Mouse (Mus musculus) kidney, embryonic 16.5 days (tissue): Measurements from ENCODE around the gene Cd96. TPM values are rescaled to one million over a fixed set of nuclear protein-coding genes. Genes with fewer than 3 reads are reported as not detected.

Experiments used
- ATAC-seq: fragments of 200-750 bp; cut with Nextera tagmentation; 2 replicates; pipeline ENCODE4 v1.8.0; 2017; ENCODE audit warnings: moderate TSS enrichment; ENCODE audit not compliant: low FRiP score, low TSS enrichment
- H3K27ac ChIP-seq: fragments of 300-500 bp; sonication (generic); 2 replicates; pipeline ENCODE4 v1.5.1; 2014; ENCODE audit warnings: low read length
- H3K27me3 ChIP-seq: fragments of 300-500 bp; sonication (generic); 2 replicates; pipeline ENCODE4 v1.6.1; 2014; ENCODE audit warnings: low read length, control low read depth, mixed read lengths; ENCODE audit not compliant: insufficient read depth
- H3K36me3 ChIP-seq: fragments of 300-500 bp; sonication (generic); 2 replicates; pipeline ENCODE4 v1.6.1; 2014; ENCODE audit warnings: low read length, control low read depth, mixed read lengths; ENCODE audit not compliant: insufficient read depth
- H3K4me1 ChIP-seq: fragments of 300-500 bp; sonication (generic); 2 replicates; pipeline ENCODE4 v1.6.1; 2014; ENCODE audit warnings: low read length, control low read depth, mixed read lengths; ENCODE audit not compliant: insufficient read depth
- H3K4me2 ChIP-seq: fragments of 300-500 bp; sonication (generic); replicated peaks from 2 replicates; pipeline ENCODE4 v1.6.1; 2014; ENCODE audit warnings: low read depth, low read length
- H3K4me3 ChIP-seq: fragments of 300-500 bp; sonication (generic); 2 replicates; pipeline ENCODE4 v1.5.1; 2014; ENCODE audit warnings: mild to moderate bottlenecking, low read length
- H3K9ac ChIP-seq: fragments of 300-500 bp; sonication (generic); replicated peaks from 2 replicates; pipeline ENCODE4 v1.6.1; 2014; ENCODE audit warnings: low read length
- H3K9me3 ChIP-seq: fragments of 300-500 bp; sonication (generic); 2 replicates; pipeline ENCODE4 v1.6.1; 2016; ENCODE audit warnings: low read length, control low read depth
- WGBS: fragments of 180-500 bp; shearing (Covaris S2); extraction: QIAGEN DNeasy Blood & Tissue Kit; methylation state at CpG from one replicate; pipeline ENCODE4 v1.1.7; 2014; 5-methylcytosine and 5-hydroxymethylcytosine counted together
- polyA plus RNA-seq: library from polyadenylated mRNA; unstranded; fragments of >200 nt; fragmentation: Nextera tagmentation; extraction: Ambion mirVana; gene quantifications from 2 replicates; pipeline ENCODE4 v1.2.1, GENCODE M21; 2015

Gene Cd96
- polyA plus RNA-seq, 1 experiment from 2014 or later = not detected

DNA sequence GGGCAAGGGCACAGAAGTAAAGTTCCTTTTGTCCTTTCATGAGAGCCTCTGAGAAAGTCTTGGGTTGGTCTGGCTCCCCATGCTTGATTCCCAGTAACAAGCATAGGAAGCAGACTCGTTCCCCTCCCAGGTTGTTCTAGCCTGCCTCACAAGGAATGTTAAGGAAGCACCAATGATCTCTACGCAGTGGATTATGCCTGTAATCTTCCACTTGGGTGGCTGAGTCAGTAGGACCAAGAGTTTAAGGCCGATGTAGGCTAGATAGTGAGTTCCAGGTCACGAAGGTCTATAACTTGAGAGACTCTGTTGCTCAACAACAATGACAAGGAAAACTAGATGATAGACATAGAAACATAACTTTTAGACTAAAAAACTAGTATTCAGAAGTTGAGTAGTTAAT is 100.3 kb downstream of the Cd96 start:
- H3K4me1 ChIP-seq = no peaks in the 10 kb centered on the region
- ATAC-seq = no peak
- no peaks in the 10 kb centered on the region for H3K27me3 ChIP-seq
- H3K4me3 ChIP-seq = no peak overlapping the region
- no peaks in the 10 kb centered on the region for H3K36me3 ChIP-seq
- 91% methylated on average over 4 of the region's 4 CpGs for WGBS
- H3K9ac ChIP-seq = no peak overlapping the region
- no peak overlapping the region for H3K4me2 ChIP-seq
- H3K9me3 ChIP-seq = no peaks in the 10 kb centered on the region
- no peak overlapping the region for H3K27ac ChIP-seq

DNA sequence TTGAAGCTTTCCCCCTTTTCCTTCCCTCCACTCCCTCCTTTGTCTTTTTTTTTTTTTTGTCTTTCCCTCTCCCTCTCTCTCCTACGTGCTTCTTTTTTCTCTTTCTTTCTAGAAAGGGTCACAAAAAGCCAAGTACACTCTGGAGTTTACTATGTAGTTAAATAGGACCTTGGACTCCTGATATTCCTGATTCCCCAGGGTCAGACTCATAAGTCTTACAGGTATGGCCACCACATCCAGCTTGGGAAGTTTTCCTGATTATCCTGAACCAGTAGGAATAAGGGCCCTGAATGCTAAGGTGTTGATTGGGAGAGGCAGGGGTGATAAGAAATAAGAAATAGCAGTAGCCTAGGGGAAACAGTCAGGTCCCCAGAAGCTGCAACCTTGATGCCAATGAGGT is 100.7 kb downstream of the Cd96 start:
- H3K9me3 ChIP-seq = no peaks in the 10 kb centered on the region
- H3K4me2 ChIP-seq = no peak overlapping the region
- no peaks in the 10 kb centered on the region for H3K4me1 ChIP-seq
- H3K36me3 ChIP-seq = no peaks in the 10 kb centered on the region
- no peak overlapping the region for H3K27ac ChIP-seq
- no peak overlapping the region for H3K4me3 ChIP-seq
- H3K9ac ChIP-seq = no peak overlapping the region
- no peak for ATAC-seq
- H3K27me3 ChIP-seq = no peaks in the 10 kb centered on the region
- WGBS = 69% methylated on average over 1 of the region's 1 CpGs

DNA sequence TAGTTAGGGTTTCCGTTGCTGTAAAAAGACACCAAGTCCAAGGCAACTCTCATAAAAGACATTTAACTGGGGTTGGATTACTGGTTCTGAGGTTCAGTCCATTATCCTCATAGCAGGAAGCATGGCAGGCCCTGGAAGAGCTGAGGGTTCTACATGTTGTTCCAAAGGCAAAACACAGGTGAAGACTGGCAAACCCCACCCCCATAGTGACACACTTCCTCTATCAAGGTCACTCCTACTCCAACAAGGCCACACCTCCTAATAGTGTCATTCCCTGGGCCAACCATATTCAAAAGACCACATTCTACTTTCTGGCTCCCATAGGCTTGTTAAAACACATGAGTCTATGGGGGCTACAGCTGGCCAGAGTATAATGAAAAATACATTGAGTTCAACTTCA is 108.4 kb downstream of the Cd96 start:
- WGBS = 58% methylated on average over 1 of the region's 1 CpGs
- Histone ChIP-seq H3K4me1 (peaks cover 13% of the 10 kb centered on the region), H3K36me3 (no peaks in the 10 kb centered on the region), H3K27me3 (no peaks in the 10 kb centered on the region), H3K4me3 (no peak overlapping the region), H3K9me3 (no peaks in the 10 kb centered on the region), H3K9ac (no peak overlapping the region), H3K4me2 (no peak overlapping the region), H3K27ac (no peak overlapping the region)
- no peak for ATAC-seq

DNA sequence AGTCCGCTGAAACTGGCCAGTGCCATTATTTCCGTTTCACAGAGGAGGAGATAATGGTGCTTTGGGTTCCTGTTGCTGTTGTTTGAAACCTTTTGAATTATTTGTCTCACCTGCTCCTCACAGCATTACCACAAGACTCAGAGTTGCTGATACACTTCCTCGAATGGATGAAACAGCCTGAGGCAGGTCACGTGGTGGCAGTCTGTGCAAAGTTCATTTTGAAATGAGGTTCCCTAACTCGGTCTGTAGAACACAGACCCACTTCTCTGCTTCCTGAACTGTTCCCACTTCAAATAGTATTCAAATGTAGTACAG is 109.2 kb downstream of the Cd96 start:
- ATAC-seq = peak; percentile 24; the same call in 1 of the 2 replicates

DNA sequence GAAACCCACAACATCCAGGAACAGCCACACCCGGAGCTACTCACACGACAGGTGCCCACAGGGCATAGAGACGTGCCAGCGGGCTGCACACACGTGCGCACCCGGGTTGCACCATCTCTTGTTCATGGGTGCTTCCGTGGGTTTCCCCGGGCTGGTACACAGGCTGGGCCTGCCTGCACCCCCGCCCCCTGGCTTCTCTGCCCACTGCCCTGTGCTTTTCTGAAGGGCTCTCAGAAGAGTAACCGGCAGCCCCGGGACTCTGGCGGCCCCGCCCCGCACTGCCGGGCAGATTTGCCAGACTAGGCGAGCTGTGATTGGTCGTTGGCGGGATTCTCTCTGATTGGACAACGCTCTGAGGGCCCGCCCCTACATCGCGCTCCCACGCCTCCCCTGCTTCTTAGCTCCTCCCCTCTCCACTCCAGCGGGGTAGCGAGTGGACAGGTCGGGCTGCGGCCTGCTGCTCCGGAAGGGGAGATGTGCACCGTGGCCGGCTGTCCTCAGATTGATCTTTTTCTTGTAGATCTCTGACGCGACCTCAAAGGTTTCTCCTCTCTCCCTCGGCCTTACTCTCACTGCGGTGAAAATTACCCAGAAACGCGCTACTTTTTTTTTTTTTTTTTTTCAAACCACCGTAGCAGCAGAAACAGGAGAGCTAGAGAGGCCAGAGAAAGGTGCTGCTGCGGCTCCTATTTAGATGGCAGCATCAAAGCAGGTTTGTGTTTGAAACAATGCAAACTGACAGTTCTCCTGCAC is 109.7 kb downstream of the Cd96 start, which contains the start of gene Plcxd2:
Gene Plcxd2 (minus strand): TSS at position 66 of the 753 bp plus-strand sequence.
- Histone ChIP-seq H3K27ac (peak within 1 kb of the TSS; percentile 86), H3K4me3 (peak within 1 kb of the TSS; percentile 73), H3K4me1 (peaks cover 13% of the 10 kb centered on the region), H3K9ac (peak within 1 kb of the TSS; percentile 80), H3K4me2 (peak within 1 kb of the TSS; percentile 97), H3K9me3 (no peaks in the 10 kb centered on the region), H3K36me3 (no peaks in the 10 kb centered on the region), H3K27me3 (no peaks in the 10 kb centered on the region)
- WGBS = 0% methylated on average over 39 of the region's 39 CpGs
- ATAC-seq = peak; percentile 99

More for the DNA sequence above, 109.2 kb downstream of the Cd96 start:
- Histone ChIP-seq H3K4me1 (peaks cover 13% of the 10 kb centered on the region), H3K27me3 (no peaks in the 10 kb centered on the region), H3K4me2 (peak overlapping the region; percentile 97), H3K36me3 (no peaks in the 10 kb centered on the region), H3K27ac (peak overlapping the region; percentile 86), H3K9ac (peak overlapping the region; percentile 80), H3K4me3 (peak overlapping the region; percentile 73), H3K9me3 (no peaks in the 10 kb centered on the region)
- 7% methylated on average over 5 of the region's 5 CpGs for WGBS

DNA sequence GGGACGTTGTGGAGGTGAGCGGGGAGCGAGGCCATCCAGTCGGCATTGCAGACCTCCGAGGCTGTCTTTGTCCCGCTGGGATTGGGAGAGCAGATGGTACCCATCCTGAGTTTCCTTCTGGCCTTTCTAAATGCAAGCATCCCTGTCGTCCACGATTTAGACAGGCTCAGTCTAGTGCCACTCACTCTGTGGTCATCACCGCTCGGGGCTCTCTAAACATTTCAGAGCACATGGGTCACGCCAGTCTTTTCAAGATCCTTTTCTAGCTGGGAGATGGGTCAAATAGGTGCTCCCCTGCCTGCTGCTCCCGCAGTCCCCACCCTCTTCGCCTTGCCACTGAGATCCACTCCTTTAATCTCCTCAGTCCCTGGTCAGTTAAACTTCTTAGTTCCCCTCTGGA is 110.3 kb downstream of the Cd96 start:
- peak overlapping the region; percentile 50; the same call in 1 of the 2 replicates for H3K27ac ChIP-seq
- peaks cover 13% of the 10 kb centered on the region for H3K4me1 ChIP-seq
- H3K4me2 ChIP-seq = peak overlapping the region; percentile 97
- H3K9me3 ChIP-seq = no peaks in the 10 kb centered on the region
- no peaks in the 10 kb centered on the region for H3K36me3 ChIP-seq
- H3K27me3 ChIP-seq = no peaks in the 10 kb centered on the region
- WGBS = 2% methylated on average over 13 of the region's 13 CpGs
- H3K4me3 ChIP-seq = peak overlapping the region; percentile 73
- peak overlapping the region; percentile 77 for H3K9ac ChIP-seq
- peak; percentile 32 for ATAC-seq

DNA sequence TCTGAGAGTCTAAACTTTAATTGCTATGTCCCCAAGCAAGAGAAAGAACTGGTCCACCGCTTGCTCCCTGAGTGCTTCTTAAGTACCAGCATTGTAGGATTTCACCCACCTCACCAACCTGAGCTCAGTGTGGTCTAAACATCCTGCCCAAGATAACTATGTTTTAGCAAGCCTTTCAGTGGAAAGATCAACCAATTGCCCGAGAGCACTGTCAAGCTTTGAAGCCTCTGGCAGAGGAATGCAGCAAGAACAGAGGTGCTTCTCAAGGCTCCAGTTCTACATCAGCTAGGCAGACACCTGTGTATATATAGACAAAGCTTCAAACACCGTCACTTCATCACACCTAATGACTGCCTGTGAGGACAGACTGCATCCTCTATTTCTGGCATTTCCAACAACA is 111.3 kb downstream of the Cd96 start:
- H3K4me3 ChIP-seq = no peak overlapping the region
- 69% methylated on average over 3 of the region's 3 CpGs for whole genome bisulfite sequencing
- no peak overlapping the region for H3K9ac ChIP-seq
- peaks cover 13% of the 10 kb centered on the region for H3K4me1 ChIP-seq
- no peaks in the 10 kb centered on the region for H3K36me3 ChIP-seq
- H3K27me3 ChIP-seq = no peaks in the 10 kb centered on the region
- no peak overlapping the region for H3K27ac ChIP-seq
- H3K9me3 ChIP-seq = no peaks in the 10 kb centered on the region
- H3K4me2 ChIP-seq = no peak overlapping the region
- no peak for ATAC-seq

DNA sequence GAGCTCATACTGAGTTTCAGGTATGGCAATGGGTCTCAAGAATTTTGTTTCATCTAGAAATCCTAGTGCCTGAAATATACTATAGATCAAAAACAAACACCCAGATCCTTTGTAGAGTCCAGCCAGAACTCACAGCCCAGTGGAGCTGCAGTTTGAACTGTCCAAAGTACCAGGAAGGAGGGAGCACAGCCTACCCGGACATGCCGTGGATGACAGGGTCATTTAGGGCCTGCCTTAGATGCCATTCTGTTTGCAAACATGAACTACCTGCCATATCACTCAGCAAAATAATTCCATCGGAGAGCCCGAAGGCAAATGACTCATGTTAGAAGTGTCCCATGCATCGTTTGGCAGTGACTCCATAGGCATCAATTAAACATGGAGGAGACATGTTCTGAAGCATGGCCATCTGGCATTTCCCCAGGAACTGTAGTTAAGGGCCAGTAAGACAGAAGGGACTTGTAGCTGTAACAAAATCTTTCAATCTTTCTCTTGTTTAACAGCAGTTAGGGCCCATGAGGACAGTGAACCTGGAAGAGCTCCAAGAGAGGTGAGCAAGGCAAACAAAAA is 111.9 kb downstream of the Cd96 start:
- Histone ChIP-seq H3K9me3 (no peaks in the 10 kb centered on the region), H3K9ac (no peak overlapping the region), H3K4me2 (no peak overlapping the region), H3K4me1 (peaks cover 13% of the 10 kb centered on the region), H3K27ac (no peak overlapping the region), H3K27me3 (no peaks in the 10 kb centered on the region), H3K4me3 (no peak overlapping the region), H3K36me3 (no peaks in the 10 kb centered on the region)
- no peak for ATAC-seq
- 66% methylated on average over 5 of the region's 5 CpGs for WGBS

DNA sequence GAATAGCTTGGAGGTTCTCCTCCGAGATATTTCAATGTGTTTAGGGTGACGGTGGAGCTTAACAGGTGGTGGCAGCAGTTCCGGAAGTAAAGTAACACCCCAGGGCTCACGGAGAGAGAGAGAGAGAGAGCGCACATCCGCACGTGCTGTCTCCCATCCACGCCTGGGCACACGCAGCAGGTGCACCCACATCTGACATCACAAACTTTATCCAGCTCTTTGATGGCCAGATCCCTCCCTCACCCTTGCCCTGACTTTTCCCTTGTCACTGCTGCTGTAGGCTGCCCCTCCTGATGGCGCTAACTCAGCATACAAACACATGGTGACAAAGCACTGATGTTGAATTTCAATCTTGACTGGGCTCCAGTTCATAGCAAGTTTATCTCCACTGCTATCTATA is 113.8 kb downstream of the Cd96 start:
- Histone ChIP-seq H3K27ac (no peak overlapping the region), H3K4me3 (no peak overlapping the region), H3K9me3 (no peaks in the 10 kb centered on the region), H3K9ac (no peak overlapping the region), H3K27me3 (no peaks in the 10 kb centered on the region), H3K4me1 (peaks cover 13% of the 10 kb centered on the region), H3K36me3 (no peaks in the 10 kb centered on the region), H3K4me2 (no peak overlapping the region)
- no peak for ATAC-seq
- WGBS = 82% methylated on average over 10 of the region's 10 CpGs

DNA sequence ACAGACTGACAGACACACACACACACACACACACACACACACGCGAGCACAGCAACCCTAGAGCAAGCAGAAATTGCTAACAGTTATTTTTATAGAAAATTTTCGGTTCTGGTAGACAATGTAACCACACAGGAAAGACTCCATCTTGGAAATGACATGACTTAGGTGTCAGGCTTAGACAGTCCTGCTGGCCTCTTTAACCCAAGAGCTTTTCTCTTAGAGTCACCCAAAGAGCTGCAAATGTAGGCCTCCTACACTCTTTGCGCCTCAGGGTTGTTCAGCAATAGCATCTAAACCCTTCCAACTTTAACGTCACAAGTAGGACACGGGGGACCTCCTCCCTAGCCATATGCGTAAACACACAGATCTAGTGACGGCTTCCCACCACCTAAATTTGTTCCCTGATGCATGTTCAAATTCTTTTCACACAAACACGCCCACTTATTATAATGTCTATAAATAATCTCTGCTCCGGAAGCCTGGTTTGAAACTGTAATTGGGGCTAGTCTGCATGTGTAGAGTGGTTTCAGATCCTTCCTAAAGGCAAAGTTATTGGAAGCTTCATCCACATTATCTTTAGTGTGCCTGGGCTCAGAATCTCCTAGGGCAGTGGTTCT is 118.4 kb downstream of the Cd96 start:
- H3K9ac ChIP-seq = no peak overlapping the region
- no peak overlapping the region for H3K27ac ChIP-seq
- no peaks in the 10 kb centered on the region for H3K36me3 ChIP-seq
- no peak overlapping the region for H3K4me2 ChIP-seq
- no peak for ATAC-seq
- no peaks in the 10 kb centered on the region for H3K27me3 ChIP-seq
- 86% methylated on average over 10 of the region's 10 CpGs for WGBS
- H3K4me1 ChIP-seq = no peaks in the 10 kb centered on the region
- H3K4me3 ChIP-seq = no peak overlapping the region
- no peaks in the 10 kb centered on the region for H3K9me3 ChIP-seq
